Mouse (Mus musculus): ENCODE measurements around the gene Tpbg. TPM values are rescaled to one million over a fixed set of nuclear protein-coding genes. Genes with fewer than 3 reads are reported as not detected.

Gene Tpbg
- polyA plus RNA-seq (2015; fragmentation: Illumina TruSeq; extraction: RNeasy Lipid Tissue Mini Kit (QIAGEN cat#74804); ENCODE audit: insufficient read depth, low read depth, low replicate concordance): 0.22 TPM

DNA sequence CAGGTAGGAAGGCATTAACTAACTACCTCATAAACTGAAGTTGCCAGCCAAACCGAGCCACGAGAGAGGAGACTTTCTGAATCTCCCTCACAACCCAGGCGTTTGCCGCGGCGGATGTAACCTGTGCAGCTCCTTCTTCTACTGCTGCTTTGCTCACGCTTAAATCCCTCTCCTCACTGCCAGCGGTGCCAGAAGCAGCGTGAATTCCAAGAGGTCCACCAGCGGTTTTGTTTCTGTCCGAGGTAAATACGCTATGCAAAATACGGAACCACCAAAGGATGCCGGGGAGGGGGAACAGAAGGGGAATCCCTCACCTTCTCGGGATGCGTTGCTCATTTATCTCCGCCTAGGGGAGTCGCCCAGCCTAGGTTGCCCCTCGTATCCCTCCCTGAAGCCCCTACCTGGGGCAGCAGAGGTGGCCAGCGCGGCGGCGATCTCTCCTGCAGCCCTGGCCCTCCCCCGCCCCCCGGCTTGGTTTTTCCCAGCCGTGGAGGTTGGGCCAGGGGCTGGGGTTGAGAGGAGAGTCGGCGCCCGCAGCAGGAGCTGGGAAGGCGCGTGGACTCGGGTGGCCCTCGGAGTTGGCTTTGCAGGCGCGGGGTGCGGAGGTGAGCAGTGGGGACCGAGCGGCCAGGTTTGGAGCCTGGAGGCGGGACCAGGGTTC lies at the start of gene Tpbg:
Gene Tpbg (plus strand): TSS at position 30 of the 661 bp plus-strand sequence.

Other genes with a start within 250 kb of the Tpbg start
- gene Ibtk, start 93.0 kb upstream of the Tpbg start, polyA plus RNA-seq (2015; fragmentation: Illumina TruSeq; extraction: RNeasy Lipid Tissue Mini Kit (QIAGEN cat#74804); ENCODE audit: insufficient read depth, low read depth, low replicate concordance): 6.5 TPM

Measured in pancreas, adult 10 weeks (tissue).